Mouse (Mus musculus): ENCODE measurements at regions not wholly inside any gene's neighbourhood (a gene's known extent, or its start where the extent isn't known, plus 50 kb on each side); places are given as distances from the start of the nearest gene placed in this dataset.
"Not testable (repeated sequence)": the region's sequence is repeated elsewhere in the genome, so short reads cannot be mapped to it uniquely, and the experiment has no call there.

DNA sequence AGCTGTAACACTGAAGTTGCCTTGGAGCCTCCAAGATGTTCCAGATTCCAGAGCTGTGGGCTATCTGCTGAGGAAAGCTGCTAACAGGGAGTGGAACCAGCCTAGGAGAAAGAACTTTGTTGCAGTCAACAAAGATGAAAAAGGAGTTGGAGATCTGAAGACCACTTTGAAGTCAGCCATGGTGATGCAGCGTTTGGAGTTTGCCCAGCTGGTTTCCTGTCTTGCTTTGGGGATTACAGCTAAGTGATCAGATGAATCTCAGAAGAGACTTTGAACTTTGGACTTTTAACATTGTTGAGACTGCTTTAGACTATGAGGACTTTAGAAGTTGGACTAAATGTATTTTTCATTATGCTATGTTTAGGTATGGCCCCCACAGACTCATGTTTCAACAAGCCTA is 297.6 kb downstream of the Gadd45g start:
- not testable (repeated sequence) for DNase-seq (ENCODE audit: low spot score in 2 of 2)

DNA sequence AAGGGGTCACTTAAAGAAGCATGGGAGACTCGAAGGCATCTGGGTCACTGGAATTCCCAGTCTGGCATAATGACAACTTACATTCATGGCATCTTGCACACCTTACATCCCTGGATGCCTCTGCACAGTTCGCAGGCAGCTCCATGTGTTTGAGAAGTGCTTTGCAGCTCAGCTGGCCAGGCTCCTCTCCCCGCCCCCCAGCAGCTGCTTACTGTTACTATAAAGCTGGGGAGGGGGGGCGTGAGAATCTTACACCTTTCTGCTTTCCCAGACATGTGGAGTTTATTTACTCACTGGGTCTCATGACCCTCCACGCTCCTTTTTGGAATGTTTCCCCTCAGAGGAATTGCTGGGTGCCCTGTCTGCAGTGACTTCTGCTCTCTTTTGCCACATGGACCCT is 299.4 kb downstream of the Gadd45g start:
- DNase-seq (ENCODE audit: low spot score in 2 of 2): no peak

DNA sequence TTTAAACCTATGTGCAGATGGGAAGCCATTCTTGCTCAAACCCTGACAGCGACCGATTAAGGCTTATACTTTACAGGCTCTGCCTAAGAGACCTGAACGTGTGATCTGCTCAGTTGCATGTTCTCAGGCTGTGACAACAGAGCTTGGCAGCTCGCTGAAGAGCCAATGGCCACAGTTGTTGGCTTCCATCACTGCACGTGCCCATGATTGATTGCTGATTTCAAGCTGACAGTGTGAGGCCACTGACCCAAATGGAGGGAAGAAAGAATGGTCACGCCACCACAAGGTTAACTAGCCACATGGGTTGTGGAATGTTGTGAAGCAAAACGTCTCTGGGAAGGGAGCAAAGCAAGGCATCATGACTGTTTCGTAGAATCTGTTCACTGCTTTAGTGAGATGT is 303.8 kb downstream of the Gadd45g start:
- DNase-seq (ENCODE audit: low spot score in 2 of 2): no peak

DNA sequence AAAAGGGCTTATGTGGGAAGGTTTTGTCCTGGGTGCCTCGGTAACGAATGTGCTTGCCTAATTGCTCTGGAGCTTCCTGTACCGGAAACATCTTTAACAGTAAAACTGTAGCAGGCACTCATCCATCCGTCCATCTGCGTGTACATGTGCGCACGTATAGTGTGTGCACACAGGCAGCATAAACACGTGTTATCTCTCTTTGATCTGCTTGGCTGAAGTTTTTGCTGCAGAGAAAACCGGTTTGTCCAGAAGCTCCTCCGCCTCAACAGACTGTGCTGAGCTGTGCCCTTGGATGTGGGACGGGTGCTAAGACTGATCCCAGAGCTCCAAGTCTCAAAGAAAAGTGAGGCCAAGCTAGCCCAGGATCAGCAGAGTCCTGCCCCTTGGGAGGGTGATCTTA is 305.3 kb downstream of the Gadd45g start:
- DNase-seq (ENCODE audit: low spot score in 2 of 2): no peak

DNA sequence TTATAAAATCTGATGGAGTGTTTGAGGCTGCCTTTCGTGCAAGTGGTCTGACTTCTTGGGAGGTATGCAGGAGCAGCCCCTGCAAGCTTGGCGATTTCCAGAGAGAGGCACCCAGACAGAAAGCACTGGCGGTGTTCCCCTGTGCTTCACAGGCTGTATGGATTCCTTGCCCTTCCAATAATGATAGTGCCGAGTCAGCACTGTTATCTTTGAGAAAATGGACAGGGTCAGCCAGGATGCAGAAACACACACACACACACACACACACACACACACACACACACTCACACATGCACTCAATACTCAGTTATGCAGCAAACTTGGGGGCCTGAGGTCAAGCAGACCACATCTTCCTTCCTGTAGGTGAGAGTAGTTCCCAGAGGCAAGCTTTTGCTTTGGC is 305.7 kb downstream of the Gadd45g start:
- DNase-seq (ENCODE audit: low spot score in 2 of 2): no peak

DNA sequence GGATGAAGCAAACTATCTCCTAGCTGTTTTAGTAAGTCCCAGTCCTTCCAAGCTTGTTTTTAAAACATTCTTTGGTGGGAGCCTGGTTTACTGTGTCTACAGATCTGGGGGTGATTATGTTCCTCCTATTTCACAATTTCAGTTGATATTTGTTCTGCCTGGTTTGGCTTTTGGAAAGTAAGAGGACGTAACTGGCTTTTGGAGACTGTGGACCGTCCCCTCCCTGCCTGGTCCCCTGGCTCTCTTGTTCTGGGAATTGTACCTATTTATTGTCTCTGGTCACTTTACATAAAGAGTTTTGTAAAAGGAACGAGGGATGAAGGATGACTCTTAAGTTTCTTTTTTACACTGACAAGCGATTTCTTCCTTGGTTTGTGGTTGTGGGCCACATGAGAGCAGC is 306.6 kb downstream of the Gadd45g start:
- no peak for DNase-seq (ENCODE audit: low spot score in 2 of 2)

DNA sequence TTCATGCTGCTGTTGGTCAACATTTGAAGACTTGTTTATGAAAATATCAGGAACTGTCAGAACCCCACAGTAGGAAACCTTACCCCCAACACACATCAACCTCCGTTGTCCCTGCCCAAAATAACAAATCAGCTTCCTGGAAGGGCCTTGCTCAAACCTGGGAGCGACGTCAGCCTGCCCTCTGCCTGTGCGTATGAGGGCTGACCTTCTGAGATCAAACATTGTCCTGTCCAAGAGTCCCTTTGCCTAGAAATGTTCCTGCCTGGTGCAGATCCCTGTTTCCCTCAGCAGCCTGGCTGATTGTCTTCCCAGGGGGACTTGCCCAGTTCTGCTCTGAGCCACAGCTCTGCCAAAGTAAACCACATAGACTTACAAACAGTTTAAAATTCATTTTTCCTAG is 307.1 kb downstream of the Gadd45g start:
- no peak for DNase-seq (ENCODE audit: low spot score in 2 of 2)

DNA sequence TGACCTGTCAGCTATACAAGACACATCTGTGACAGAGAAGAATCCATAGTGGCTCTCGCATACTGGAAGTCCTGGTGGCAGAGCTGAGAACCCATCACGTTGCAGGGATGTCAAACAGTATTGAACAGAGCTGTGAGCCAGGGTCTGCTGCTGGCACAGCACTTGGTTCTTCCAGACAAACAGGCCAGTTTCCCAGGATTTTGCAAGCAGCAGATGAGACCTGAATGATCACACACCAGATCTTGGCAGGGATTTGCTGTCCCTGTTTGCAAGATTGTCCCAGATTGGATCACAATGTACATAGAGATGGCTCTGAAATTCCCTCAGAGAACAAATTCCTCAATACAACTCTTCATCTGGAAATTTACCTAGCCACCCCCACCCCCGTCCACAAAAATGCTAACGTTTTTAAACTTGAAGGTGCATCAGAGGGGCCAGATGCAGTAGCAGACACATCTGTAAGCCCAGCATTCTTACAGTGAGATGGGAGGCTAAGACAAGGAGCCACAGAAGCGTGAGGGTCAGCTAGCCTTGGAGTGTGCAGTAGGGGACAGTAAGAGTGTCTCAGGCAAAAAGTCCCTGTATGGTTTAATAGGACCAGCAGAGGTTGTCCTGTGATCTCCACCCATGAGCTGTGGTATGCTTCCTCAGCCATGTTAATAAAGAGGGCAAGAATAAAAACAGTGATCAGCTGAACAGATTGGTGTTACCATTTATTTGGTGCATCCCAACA is 307.8 kb downstream of the Gadd45g start:
- DNase-seq (ENCODE audit: low spot score in 2 of 2): peak in 1 of 2 experiments; percentile 24

DNA sequence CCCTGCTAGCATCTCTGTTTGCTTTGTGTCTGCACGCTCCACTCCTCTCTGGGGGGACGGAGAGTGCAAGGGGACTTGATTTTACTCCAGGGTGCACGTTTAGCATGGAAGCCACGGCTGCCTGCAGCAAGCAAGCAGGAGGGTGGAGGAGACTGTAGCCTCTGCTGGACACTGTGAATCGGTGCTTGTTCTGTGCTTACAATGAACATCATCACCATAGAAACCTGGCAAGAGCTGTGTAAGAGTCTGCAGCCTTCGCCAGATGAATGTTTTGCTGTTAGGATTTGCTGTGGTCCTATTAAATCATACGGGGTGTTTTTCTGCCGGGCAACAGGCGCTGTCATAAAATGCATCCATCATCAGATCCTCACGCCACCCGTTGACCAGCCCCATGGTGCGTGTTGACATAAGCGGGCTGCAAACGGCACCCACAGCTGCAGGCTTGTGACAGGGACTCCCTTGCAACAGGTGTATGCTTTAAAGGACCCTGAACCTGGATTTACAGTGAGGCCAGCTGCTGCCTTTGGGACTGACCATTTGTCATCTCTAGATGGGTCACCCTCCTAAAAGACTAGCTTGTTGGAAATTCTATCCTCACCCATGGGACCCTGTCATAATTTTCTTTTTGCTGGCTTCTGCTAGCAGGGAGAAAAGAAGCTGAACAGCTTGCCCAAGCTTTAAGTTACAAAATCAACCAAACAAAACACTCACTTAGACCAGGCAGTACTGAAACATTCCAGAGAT is 308.5 kb downstream of the Gadd45g start:
- DNase-seq (ENCODE audit: low spot score in 2 of 2): peak; percentile 21 to 56

DNA sequence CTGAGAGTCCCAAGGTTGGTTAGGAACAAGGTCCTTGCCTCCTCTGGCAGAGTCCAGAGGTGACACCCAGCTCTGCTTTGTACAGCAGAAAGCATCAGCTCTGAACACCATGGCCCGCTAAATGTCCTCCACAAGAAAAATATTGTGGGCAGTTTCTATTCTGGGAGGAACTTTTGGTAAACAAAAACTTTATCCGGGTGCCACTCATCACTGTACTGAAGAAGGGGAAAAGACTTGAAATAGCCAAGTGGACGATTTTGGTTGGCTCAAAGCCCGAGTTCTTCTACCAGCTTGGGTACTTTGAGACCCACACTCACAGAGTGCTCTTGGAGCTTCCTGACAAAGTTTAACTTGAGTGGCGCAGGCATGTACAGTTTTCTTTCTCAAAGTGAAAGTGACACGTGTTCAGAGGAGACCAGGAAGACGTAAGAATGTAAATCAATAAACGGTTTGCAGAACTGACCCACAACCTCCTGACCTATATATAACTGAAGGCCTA is 309.2 kb downstream of the Gadd45g start:
- no peak for DNase-seq (ENCODE audit: low spot score in 2 of 2)

DNA sequence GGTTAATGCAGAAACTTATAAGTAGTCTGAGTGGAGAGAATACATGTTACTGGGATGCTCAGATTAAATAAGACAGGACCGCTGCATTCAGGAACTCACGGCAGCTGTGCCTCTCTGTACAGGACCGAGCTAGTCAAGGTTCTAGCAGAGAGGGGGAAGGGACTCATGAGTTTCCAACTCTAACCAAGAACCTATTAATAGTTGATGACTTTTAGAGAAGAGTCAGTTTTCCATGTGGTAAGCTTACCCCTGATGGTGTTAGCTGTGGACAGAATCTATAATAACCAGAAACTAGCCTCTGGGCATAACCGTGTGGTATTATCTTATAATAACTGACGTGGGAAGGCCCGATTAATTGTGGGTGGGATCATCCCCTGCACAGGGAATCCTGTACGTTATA is 316.2 kb downstream of the Gadd45g start:
- no peak for DNase-seq (ENCODE audit: low spot score in 2 of 2)

DNA sequence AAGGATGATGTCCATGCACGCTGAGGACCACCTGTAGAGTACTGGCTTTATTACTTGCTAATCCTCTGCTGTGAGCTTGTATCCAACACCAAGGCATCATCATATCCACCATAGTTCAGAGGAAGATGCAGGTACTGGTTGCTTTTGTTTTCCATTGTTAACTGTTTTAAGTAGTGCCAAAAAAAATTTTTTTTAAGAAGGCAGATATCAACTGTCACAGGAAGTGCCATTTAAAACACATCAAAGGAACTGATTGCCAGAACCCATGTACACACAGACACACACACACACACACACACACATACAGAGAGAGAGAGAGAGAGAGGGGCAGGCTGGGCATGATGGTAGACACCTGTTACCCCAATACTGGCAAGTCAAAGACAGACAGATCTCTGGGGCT is 319.1 kb downstream of the Gadd45g start:
- DNase-seq (ENCODE audit: low spot score in 2 of 2): no peak

DNA sequence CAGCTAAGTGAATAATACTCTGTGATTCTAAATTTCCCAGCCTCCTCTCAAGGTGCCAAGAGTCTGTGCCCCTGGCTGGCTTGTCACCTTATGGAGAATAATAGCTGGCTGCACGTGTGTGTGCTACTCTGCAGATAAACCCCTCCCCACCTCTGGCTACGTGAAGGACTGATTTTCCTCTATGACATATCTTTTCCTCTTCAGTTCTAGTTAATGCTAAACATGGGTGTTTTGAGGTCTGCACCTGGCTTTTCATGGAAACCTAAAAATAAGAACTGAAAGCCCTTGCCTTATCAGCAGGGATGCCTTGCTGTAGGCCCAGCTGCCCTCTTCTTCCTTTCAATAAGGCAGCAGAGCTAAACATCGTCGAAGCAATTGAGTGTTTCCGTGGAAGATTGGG is 321.5 kb downstream of the Gadd45g start:
- no peak for DNase-seq (ENCODE audit: low spot score in 2 of 2)

DNA sequence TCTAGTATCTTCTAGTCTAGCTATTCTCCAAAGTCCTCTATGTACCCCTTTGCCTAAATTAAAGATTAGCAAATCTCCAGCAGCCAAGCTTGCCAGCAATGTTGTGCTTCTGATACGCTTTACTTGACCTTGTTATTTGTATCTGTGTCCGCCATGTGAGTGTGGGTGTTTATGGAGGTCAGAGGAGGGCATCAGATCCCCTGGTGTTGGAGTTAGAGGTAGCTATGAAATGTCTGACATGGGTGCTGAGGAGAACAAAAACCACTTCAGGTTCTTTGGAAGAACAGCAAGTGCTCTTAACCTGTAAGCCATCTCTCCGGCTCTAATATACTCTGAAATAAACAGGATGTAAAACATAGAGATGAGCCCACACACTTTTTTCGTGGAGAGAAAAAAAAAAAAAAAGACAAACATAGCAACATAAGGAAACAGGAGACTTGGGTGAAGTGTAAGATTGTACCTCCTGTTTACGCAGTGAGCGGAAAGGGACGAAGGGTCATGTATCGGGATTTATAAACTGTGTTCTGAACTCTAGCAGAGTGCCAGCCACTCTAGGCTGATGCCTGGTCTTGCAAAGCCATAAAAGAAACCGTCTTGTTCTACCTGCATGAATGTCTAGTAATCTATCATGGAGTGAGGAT is 326.3 kb downstream of the Gadd45g start:
- DNase-seq (ENCODE audit: low spot score in 2 of 2): no peak

DNA sequence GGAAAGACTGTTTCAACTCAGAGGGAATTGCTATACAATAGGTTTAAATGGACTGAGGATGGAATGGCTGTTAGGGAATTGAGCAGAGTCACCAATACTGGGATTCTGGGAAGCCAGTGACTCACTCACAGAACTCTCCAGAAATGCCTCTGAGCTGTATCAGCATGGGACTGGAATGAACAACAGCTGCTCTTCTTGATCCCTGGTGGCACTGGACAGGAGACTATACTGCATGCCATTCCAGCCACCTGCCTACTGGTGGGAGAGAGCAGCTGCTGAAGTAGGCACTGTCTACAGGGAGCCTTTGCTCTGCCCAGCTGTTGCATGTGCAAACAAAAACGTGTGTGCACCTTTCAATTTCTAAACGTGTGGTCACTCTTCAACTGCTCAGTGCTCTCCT is 329.2 kb downstream of the Gadd45g start:
- DNase-seq (ENCODE audit: low spot score in 2 of 2): no peak

DNA sequence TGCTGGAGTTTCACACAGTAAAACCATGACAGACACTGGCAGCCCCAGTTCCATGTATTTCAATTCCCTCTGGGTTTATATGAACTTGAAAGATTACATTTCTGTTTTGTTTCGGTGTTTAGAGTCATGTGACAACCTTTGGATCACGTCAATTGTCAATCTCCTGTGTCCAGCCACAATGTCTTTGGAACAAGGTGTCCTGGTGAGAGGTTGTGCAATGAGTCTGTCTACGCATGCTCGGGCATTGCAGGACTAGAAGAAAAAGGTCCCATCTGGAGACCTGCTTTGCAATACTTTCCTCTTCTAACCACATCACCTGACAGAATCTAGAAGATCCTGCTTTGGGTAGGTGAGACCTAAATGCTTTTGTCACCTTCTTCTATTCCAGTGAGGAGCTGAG is 333.5 kb downstream of the Gadd45g start:
- DNase-seq (ENCODE audit: low spot score in 2 of 2): no peak

DNA sequence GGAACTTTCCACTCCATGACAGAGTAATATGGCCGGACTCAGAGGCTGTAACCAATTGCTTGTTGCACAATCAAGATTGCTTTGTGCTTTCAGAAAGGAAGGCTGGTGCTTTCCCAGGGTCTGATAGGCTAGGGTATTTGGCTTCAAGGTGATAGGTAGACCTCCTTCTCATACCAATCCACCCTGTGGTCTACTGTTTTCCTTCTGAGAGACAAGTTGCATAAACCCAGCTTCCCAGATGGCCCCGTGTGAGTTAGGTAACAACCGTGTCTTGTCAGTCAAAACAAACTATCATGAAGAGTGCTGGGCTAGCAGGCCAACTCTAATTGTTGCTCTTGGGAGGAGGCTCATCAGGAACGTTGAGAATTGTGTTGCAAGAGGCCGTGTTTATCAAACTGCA is 337.2 kb downstream of the Gadd45g start:
- no peak for DNase-seq (ENCODE audit: low spot score in 2 of 2)

DNA sequence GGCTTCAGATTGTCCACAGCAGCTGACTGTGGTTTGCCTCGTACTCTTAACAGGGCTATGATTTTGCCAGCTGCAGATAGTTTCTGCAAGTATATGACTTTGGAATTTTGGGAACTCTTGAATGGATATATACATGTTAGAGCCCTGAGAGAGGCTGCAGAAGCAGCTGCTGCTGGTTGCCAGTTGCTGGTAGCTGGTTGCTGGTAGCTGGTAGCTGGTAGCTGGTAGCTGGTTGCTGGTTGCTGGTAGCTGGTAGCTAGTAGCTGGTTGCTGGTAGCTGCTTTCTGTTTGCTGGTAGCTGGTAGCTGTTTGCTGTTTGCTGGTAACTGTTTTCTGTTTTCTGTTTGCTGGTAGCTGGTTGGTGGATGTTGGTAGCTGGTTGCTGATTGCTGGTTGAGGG is 339.1 kb downstream of the Gadd45g start:
- DNase-seq (ENCODE audit: low spot score in 2 of 2): no peak

DNA sequence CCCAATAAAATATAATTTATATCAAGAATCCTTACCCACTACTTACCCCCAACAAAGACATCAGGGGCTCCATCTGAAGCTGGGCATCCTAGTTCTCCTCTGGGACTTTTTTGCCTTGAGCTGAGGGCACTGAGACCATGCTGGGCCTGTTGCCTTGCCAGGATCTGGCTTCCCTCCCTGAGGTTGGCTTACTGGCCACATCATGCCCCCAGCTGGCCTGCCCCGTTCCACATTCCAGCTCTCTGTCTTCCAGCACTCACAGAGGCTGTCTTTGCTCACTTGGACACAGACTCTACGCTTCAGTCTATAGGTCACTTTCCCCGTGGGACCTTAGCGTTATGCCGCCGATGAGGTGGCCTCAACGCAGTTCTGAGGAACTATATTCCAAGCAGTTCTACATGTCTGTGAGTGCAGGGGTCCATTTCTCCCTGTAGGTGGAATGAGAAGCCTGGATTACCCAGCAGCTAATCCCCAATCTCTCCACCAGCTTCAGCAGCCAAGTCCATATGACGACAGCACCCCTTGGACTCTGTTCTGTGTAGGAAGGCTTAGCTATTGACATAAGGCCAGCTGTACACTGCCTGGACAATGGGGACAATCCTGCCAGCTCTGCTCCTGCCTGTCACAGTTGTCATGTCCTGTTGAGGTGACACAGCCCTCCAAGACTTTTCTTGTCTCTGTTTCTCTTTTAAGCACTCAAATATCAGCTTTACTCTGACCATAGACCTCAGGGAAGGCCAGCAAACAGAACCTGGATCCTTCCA is 341.5 kb downstream of the Gadd45g start:
- no peak for DNase-seq (ENCODE audit: low spot score in 2 of 2)

DNA sequence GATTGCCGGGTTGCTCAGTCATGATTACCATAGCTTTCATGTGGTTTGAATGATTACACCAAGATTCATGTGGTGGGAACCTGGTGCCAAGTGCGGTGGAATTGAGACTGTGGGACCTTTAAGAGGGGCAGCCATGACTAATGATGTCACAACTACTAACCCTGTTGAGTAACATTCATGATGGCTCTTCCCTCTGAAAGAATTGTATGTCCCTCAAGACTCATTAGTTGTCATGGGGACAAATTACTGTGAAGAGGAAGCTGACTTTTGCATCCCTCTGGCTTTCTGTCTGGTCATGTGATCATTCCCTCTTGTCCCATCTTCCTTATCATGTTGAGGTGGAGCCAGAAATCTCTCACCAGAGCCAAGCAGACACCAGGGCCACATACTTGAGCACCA is 342.1 kb downstream of the Gadd45g start:
- no peak for DNase-seq (ENCODE audit: low spot score in 2 of 2)

DNA sequence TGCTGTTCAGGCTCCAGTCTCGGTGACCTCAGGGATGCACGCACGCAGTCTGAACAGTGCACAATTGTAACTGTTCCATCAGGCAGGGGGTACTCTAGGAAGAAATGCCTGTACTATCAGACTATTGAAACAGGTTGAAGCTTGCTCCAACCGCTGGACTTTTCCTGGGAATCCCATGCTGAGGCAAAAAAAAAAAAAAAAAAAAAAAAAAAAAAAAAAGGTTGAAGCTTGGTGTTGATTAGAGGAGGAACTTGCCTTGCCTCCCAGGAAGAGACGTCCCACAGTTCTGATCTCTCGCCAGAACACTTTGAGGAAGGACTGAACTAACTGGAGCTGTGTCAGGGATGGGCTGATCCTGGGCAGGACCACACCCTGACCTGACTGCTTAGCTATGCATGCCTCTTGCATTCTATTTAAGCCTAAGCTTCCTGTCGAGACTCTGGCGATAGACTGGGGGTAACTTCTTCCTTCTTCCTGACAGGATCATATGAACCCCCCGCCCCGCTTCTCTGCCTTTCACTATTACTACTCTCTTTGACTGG is 341.6 kb downstream of the Diras2 start:
- no peak for DNase-seq (ENCODE audit: low spot score in 2 of 2)

DNA sequence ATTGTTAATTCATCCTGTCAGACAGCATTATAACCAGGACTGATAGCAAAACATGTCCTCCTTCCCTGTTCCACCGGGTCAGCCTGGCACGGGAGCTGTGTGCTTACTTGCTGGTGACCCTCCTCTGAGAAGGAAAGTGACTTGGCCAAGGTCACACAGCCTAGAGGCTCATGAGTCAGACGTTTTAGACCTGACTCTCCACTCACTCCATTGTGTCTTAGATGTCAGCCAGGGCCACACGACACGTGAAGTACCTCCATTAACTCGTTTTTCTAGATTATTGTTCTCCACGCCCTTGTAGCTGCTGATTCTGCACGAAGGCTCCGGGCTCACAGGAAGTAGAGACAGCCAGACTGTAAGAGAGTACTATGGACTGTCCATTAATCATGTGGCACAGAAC is 340.8 kb downstream of the Diras2 start:
- no peak for DNase-seq (ENCODE audit: low spot score in 2 of 2)
